In the genomic region with DNA sequence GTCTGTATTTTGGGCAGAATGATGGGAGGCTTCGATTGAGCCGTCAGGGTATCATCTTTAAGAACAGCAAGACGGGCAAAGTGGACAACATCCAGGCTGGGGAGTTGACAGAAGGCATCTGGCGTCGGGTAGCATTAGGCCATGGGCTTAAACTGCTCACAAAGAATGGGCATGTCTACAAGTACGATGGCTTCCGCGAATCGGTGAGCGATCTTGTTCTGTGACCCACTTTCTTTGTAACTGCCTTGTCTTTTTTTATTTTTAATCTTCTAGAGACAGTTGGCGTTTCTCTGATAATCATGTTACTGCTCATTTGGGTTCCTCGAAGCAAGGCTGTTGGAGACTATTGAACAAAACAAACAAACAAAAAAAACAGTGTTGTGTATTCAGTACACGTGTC, we compare ENCODE assay signal across 9 mouse cellular contexts. TPM values are rescaled to one million over a fixed set of nuclear protein-coding genes. Genes with fewer than 3 reads are reported as not detected.
DNase-seq lines count a peak whose midpoint lies in the region; ATAC-seq and TF ChIP-seq lines count a peak whose summit lies in the region.
"Had no signal": no experiment of that assay in that cellular context is flagged by ENCODE, and none has a peak within 500 bp of the region (broad histone marks: within the 10 kb centered on the region; RNA-seq: fewer than 3 reads in every experiment).

No protein-coding gene starts in this region.

- H3K9ac ChIP-seq in lung, postnatal 0 days (replicated peaks; ENCODE audit: low read depth), result 0 out of 2 replicates have a peak overlapping the region, but pooled peaks have one; percentile 80
- H3K9ac ChIP-seq in embryonic facial prominence, embryonic 15.5 days, result peak overlapping the region; percentile 75
- peak overlapping the region; percentile 96 for H3K9ac ChIP-seq in limb, embryonic 13.5 days
- H3K9ac ChIP-seq in stomach, embryonic 14.5 days (replicated peaks; ENCODE audit: low read depth, low read length), result peak overlapping the region; percentile 93; the same call in 1 of the 2 replicates

- H3K27me3 ChIP-seq in lung, postnatal 0 days (replicated peaks; ENCODE audit: insufficient read depth, low read length), result no peaks in the 10 kb centered on the region
- no peaks in the 10 kb centered on the region; the same call in 1 of the 2 replicates for H3K27me3 ChIP-seq in embryonic facial prominence, embryonic 15.5 days
- no peaks in the 10 kb centered on the region for H3K27me3 ChIP-seq in limb, embryonic 13.5 days
- H3K27me3 ChIP-seq in stomach, embryonic 14.5 days (ENCODE audit: control insufficient read depth, insufficient read depth, low read length), result no peaks in the 10 kb centered on the region

- DNase-seq in lung, postnatal 0 days (ENCODE audit: low spot score), result no peak
- no peak for DNase-seq in lung, adult 18-20 months
- DNase-seq in right cerebral cortex, postnatal 10 days (ENCODE audit: low spot score in 2 of 2), result no peak
- DNase-seq in cerebellum, adult 11 months, result no peak
- no peak for DNase-seq in urinary bladder, postnatal 10 days (ENCODE audit: low spot score)
- DNase-seq: thymus, adult 18-20 months had no signal

- H3K4me3 ChIP-seq in lung, postnatal 0 days (ENCODE audit: low read depth, low read length), result no peak overlapping the region; the same call in 1 of the 2 replicates
- H3K4me3 ChIP-seq in embryonic facial prominence, embryonic 15.5 days (replicated peaks), result peak overlapping the region; percentile 66
- H3K4me3 ChIP-seq in limb, embryonic 13.5 days, result peak overlapping the region; percentile 84
- peak overlapping the region; percentile 82 for H3K4me3 ChIP-seq in stomach, embryonic 14.5 days (ENCODE audit: low read depth, low read length)

- peaks cover 16% of the 10 kb centered on the region; the same call in 1 of the 2 replicates for H3K36me3 ChIP-seq in lung, postnatal 0 days (ENCODE audit: insufficient read depth, low read length)
- peaks cover 41% of the 10 kb centered on the region for H3K36me3 ChIP-seq in embryonic facial prominence, embryonic 15.5 days
- H3K36me3 ChIP-seq in limb, embryonic 13.5 days, result peaks cover 46% of the 10 kb centered on the region
- peaks cover 41% of the 10 kb centered on the region for H3K36me3 ChIP-seq in stomach, embryonic 14.5 days (ENCODE audit: control insufficient read depth, insufficient read depth, low read length)

- TF ChIP-seq CTCF in lung, postnatal 0 days (IDR thresholded peaks at IDR 0.05), result no peak

- H3K4me1 ChIP-seq in lung, postnatal 0 days (ENCODE audit: insufficient read depth, low read depth, low read length), result peaks cover 10% of the 10 kb centered on the region
- peaks cover 18% of the 10 kb centered on the region for H3K4me1 ChIP-seq in embryonic facial prominence, embryonic 15.5 days
- peaks cover 22% of the 10 kb centered on the region for H3K4me1 ChIP-seq in limb, embryonic 13.5 days
- 0 out of 2 replicates have a peak, but pooled peaks cover 6% of the 10 kb centered on the region for H3K4me1 ChIP-seq in stomach, embryonic 14.5 days (ENCODE audit: control insufficient read depth, insufficient read depth, low read length)

- TF ChIP-seq EP300 in lung, postnatal 0 days (IDR thresholded peaks at IDR 0.05), result no peak

- H3K4me2 ChIP-seq in lung, postnatal 0 days (replicated peaks; ENCODE audit: low read depth, low read length), result peak overlapping the region; percentile 70
- H3K4me2 ChIP-seq in embryonic facial prominence, embryonic 15.5 days (replicated peaks), result peak overlapping the region; percentile 72
- peak overlapping the region; percentile 85 for H3K4me2 ChIP-seq in limb, embryonic 13.5 days (replicated peaks)
- H3K4me2 ChIP-seq in stomach, embryonic 14.5 days (replicated peaks; ENCODE audit: low read depth, low read length), result peak overlapping the region; percentile 86

- H3K9me3 ChIP-seq in lung, postnatal 0 days (ENCODE audit: low read length), result no peaks in the 10 kb centered on the region
- no peaks in the 10 kb centered on the region for H3K9me3 ChIP-seq in embryonic facial prominence, embryonic 15.5 days (replicated peaks)
- no peaks in the 10 kb centered on the region for H3K9me3 ChIP-seq in limb, embryonic 13.5 days
- no peaks in the 10 kb centered on the region for H3K9me3 ChIP-seq in stomach, embryonic 14.5 days (ENCODE audit: control insufficient read depth, low read depth, low read length)

- no peak overlapping the region for H3K27ac ChIP-seq in lung, postnatal 0 days (ENCODE audit: low read length)
- no peak overlapping the region for H3K27ac ChIP-seq in embryonic facial prominence, embryonic 15.5 days (replicated peaks)
- no peak overlapping the region for H3K27ac ChIP-seq in limb, embryonic 13.5 days
- peak overlapping the region; percentile 52; the same call in 1 of the 2 replicates for H3K27ac ChIP-seq in stomach, embryonic 14.5 days (ENCODE audit: low read length)

- no peak for ATAC-seq in lung, postnatal 0 days
- no peak for ATAC-seq in embryonic facial prominence, embryonic 15.5 days (ENCODE audit: insufficient number of reproducible peaks, low FRiP score, low TSS enrichment, low read depth)
- no peak for ATAC-seq in limb, embryonic 13.5 days (ENCODE audit: low FRiP score, low read depth)
- no peak for ATAC-seq in stomach, embryonic 14.5 days (ENCODE audit: insufficient number of reproducible peaks, insufficient read depth, low FRiP score, low read depth)

- WGBS in lung, postnatal 0 days, result 77% methylated on average over 13 of the region's 13 CpGs
- 76% methylated on average over 13 of the region's 13 CpGs for WGBS in embryonic facial prominence, embryonic 15.5 days
- 86% methylated on average over 13 of the region's 13 CpGs for WGBS in limb, embryonic 13.5 days
- WGBS in stomach, embryonic 14.5 days, result 71% methylated on average over 13 of the region's 13 CpGs

RNA-seq across cellular contexts. Expression of a gene that starts 1.1 kb away (rescaled TPM):
- polyA plus RNA-seq in lung, postnatal 0 days (2015; fragmentation: Nextera tagmentation; extraction: Ambion mirVana), result 0.07 and 0.08 TPM in 2 replicates
- 1.2 and 1.7 TPM in 2 replicates for polyA plus RNA-seq in embryonic facial prominence, embryonic 15.5 days (2015; fragmentation: Nextera tagmentation; extraction: Ambion mirVana)
- polyA plus RNA-seq in limb, embryonic 13.5 days (2015; fragmentation: Nextera tagmentation; extraction: Ambion mirVana), result 1.0 and 1.1 TPM in 2 replicates
- polyA plus RNA-seq in stomach, embryonic 14.5 days (2014; fragmentation: Nextera tagmentation; extraction: Ambion mirVana), result 0.67 and 0.68 TPM in 2 replicates

RNA-seq across cellular contexts. Expression of a gene that starts 1.3 kb away (rescaled TPM):
- polyA plus RNA-seq in lung, postnatal 0 days (2015; fragmentation: Nextera tagmentation; extraction: Ambion mirVana), result 81.8 and 87.3 TPM in 2 replicates
- 236 and 250 TPM in 2 replicates for polyA plus RNA-seq in embryonic facial prominence, embryonic 15.5 days (2015; fragmentation: Nextera tagmentation; extraction: Ambion mirVana)
- polyA plus RNA-seq in limb, embryonic 13.5 days (2015; fragmentation: Nextera tagmentation; extraction: Ambion mirVana), result 297 and 301 TPM in 2 replicates
- 277 and 280 TPM in 2 replicates for polyA plus RNA-seq in stomach, embryonic 14.5 days (2014; fragmentation: Nextera tagmentation; extraction: Ambion mirVana)

RNA-seq across cellular contexts. Expression of a gene that starts 9.5 kb away (rescaled TPM):
- polyA plus RNA-seq in lung, postnatal 0 days (2015; fragmentation: Nextera tagmentation; extraction: Ambion mirVana), result 40.3 and 40.7 TPM in 2 replicates
- 63.8 and 68.0 TPM in 2 replicates for polyA plus RNA-seq in embryonic facial prominence, embryonic 15.5 days (2015; fragmentation: Nextera tagmentation; extraction: Ambion mirVana)
- polyA plus RNA-seq in limb, embryonic 13.5 days (2015; fragmentation: Nextera tagmentation; extraction: Ambion mirVana), result 28.7 and 43.9 TPM in 2 replicates
- 13.3 and 15.6 TPM in 2 replicates for polyA plus RNA-seq in stomach, embryonic 14.5 days (2014; fragmentation: Nextera tagmentation; extraction: Ambion mirVana)

RNA-seq across cellular contexts. Expression of a gene that starts 50.3 kb away (rescaled TPM):
- not detected in 2 replicates for polyA plus RNA-seq in lung, postnatal 0 days (2015; fragmentation: Nextera tagmentation; extraction: Ambion mirVana)
- polyA plus RNA-seq in embryonic facial prominence, embryonic 15.5 days (2015; fragmentation: Nextera tagmentation; extraction: Ambion mirVana), result not detected in 2 replicates
- polyA plus RNA-seq in limb, embryonic 13.5 days (2015; fragmentation: Nextera tagmentation; extraction: Ambion mirVana), result not detected in 2 replicates
- polyA plus RNA-seq in stomach, embryonic 14.5 days (2014; fragmentation: Nextera tagmentation; extraction: Ambion mirVana), result 0.60 TPM in 1 of 2 replicates, not detected in the other

RNA-seq across cellular contexts. Expression of a gene that starts 58.1 kb away (rescaled TPM):
- polyA plus RNA-seq in lung, postnatal 0 days (2015; fragmentation: Nextera tagmentation; extraction: Ambion mirVana), result not detected in 2 replicates
- polyA plus RNA-seq in embryonic facial prominence, embryonic 15.5 days (2015; fragmentation: Nextera tagmentation; extraction: Ambion mirVana), result not detected in 2 replicates
- polyA plus RNA-seq in limb, embryonic 13.5 days (2015; fragmentation: Nextera tagmentation; extraction: Ambion mirVana), result 0.23 and 0.65 TPM in 2 replicates
- 0.42 TPM in 1 of 2 replicates, not detected in the other for polyA plus RNA-seq in stomach, embryonic 14.5 days (2014; fragmentation: Nextera tagmentation; extraction: Ambion mirVana)
